Mouse (Mus musculus) heart, embryonic 16.5 days (tissue): ENCODE data around the gene Zfp668. TPM values are rescaled to one million over a fixed set of nuclear protein-coding genes. Genes with fewer than 3 reads are reported as not detected.

Experiments used
- ATAC-seq: fragments of 200-750 bp; cut with Nextera tagmentation; replicated peaks from 2 replicates; pipeline ENCODE4 v1.8.0; 2017; ENCODE audit warnings: moderate number of reproducible peaks; ENCODE audit not compliant: insufficient read depth, low FRiP score; ENCODE audit errors: extremely low read depth
- H3K27ac ChIP-seq: fragments of 300-500 bp; sonication (generic); 2 replicates; pipeline ENCODE4 v1.5.1; 2014; ENCODE audit warnings: mild to moderate bottlenecking, low read length, control low read depth, moderate library complexity
- H3K27me3 ChIP-seq: fragments of 300-500 bp; sonication (generic); 2 replicates; pipeline ENCODE4 v1.6.1; 2014; ENCODE audit warnings: low read length, mixed read lengths; ENCODE audit not compliant: control insufficient read depth, insufficient read depth
- H3K36me3 ChIP-seq: fragments of 300-500 bp; sonication (generic); 2 replicates; pipeline ENCODE4 v1.6.1; 2014; ENCODE audit not compliant: control insufficient read depth, insufficient read depth
- H3K4me1 ChIP-seq: fragments of 300-500 bp; sonication (generic); 2 replicates; pipeline ENCODE4 v1.6.1; 2014; ENCODE audit warnings: low read length, mixed read lengths; ENCODE audit not compliant: control insufficient read depth, insufficient read depth
- H3K4me2 ChIP-seq: fragments of 300-500 bp; sonication (generic); 2 replicates; pipeline ENCODE4 v1.6.1; 2014; ENCODE audit warnings: low read depth, mild to moderate bottlenecking, control low read depth, low read length
- H3K4me3 ChIP-seq: fragments of 300-500 bp; sonication (generic); 2 replicates; pipeline ENCODE4 v1.5.1; 2014; ENCODE audit warnings: mild to moderate bottlenecking, control low read depth, low read length
- H3K9ac ChIP-seq: fragments of 300-500 bp; sonication (generic); 2 replicates; pipeline ENCODE4 v1.6.1; 2014; ENCODE audit warnings: low read length, control low read depth
- H3K9me3 ChIP-seq: fragments of 300-500 bp; sonication (generic); replicated peaks from 2 replicates; pipeline ENCODE4 v1.6.1; 2016; ENCODE audit warnings: low read length; ENCODE audit not compliant: control insufficient read depth
- WGBS: fragments of 180-500 bp; shearing (Covaris S2); extraction: QIAGEN DNeasy Blood & Tissue Kit; methylation state at CpG from one replicate; pipeline ENCODE4 v1.1.7; 2014; 5-methylcytosine and 5-hydroxymethylcytosine counted together
- polyA plus RNA-seq: library from polyadenylated mRNA; unstranded; fragments of >200 nt; fragmentation: Nextera tagmentation; extraction: Ambion mirVana; gene quantifications from 2 replicates; pipeline ENCODE4 v1.2.1, GENCODE M21; 2015

Zfp668 gene
- polyA plus RNA-seq, 1 experiment from 2014 or later: 10.4 TPM

DNA sequence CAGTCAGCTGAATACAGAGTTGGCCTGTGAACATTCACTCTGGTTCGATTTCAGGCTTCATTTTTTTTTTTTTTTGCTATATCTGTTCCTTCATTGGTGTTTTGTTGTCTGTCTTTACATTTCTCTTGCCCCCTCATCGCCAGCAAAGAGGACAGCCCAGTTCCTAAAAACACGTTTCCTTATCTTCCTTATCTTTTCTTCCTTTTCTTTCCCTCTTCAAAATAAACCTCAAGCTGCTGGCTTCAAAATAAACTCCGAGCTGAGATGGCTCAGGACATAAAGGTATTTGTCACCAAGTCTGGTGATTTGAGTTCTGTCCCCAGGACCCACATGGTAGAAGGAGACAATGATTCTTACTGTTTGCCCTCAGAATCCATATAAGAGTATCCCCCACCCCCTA, 36.3 kb upstream of the Zfp668 start:
- Histone ChIP-seq H3K36me3 (peaks cover 34% of the 10 kb centered on the region), H3K4me1 (peaks cover 7% of the 10 kb centered on the region), H3K4me3 (peak overlapping the region; percentile 94), H3K9ac (peak overlapping the region; percentile 91), H3K27me3 (no peaks in the 10 kb centered on the region), H3K27ac (no peak overlapping the region; the same call in 1 of the 2 replicates), H3K4me2 (peak overlapping the region; percentile 74), H3K9me3 (no peaks in the 10 kb centered on the region)
- WGBS: 13% methylated on average over 4 of the region's 4 CpGs
- ATAC-seq: no peak

- H3K9me3 ChIP-seq: no peaks in the 10 kb centered on the region
- peak within 1 kb of the TSS; percentile 74 for H3K4me2 ChIP-seq
- H3K27ac ChIP-seq: peak within 1 kb of the TSS; percentile 83
- H3K4me3 ChIP-seq: peak within 1 kb of the TSS; percentile 94
- ATAC-seq: peak; percentile 93
- peaks cover 7% of the 10 kb centered on the region for H3K4me1 ChIP-seq
- H3K36me3 ChIP-seq: peaks cover 36% of the 10 kb centered on the region
- H3K27me3 ChIP-seq: no peaks in the 10 kb centered on the region
- 1% methylated on average over 40 of the region's 40 CpGs for WGBS
- H3K9ac ChIP-seq: peak within 1 kb of the TSS; percentile 91
Observed at GRCm38 (mm10) chr7:127912190-127912871, 35.7 kb upstream of the Zfp668 start, which contains the start of gene Kat8. Gene Kat8, plus strand, starts transcription at chr7:127912516.

GRCm38 (mm10) chr7:127908656-127909055, 32.0 kb upstream of the Zfp668 start:
- H3K4me2 ChIP-seq: no peak overlapping the region
- H3K4me3 ChIP-seq: no peak overlapping the region
- 87% methylated on average over 4 of the region's 4 CpGs for WGBS
- peaks cover 16% of the 10 kb centered on the region for H3K4me1 ChIP-seq
- no peak overlapping the region for H3K9ac ChIP-seq
- H3K36me3 ChIP-seq: peaks cover 50% of the 10 kb centered on the region
- ATAC-seq: no peak
- no peaks in the 10 kb centered on the region for H3K27me3 ChIP-seq
- no peaks in the 10 kb centered on the region for H3K9me3 ChIP-seq
- no peak overlapping the region for H3K27ac ChIP-seq

DNA sequence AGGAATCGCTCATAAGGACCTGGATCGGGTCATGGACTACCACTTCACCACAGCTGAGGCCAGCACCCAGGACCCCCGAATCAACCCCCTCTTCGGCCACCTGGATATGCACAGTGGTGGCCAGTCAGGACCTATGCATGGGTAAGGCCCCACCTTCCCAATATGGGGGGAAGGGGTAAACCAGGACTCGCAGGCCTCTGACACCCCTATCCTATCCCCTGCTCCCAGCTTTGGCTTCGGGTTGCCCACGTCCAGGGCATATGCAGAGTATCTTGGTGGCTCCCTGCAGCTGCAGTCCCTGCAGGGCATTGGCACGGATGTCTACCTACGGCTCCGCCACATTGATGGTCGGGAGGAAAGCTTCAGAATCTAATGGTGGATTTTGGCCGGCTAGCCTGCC, 31.3 kb upstream of the Zfp668 start:
- 94% methylated on average over 12 of the region's 12 CpGs for WGBS
- H3K4me2 ChIP-seq: no peak overlapping the region
- peaks cover 50% of the 10 kb centered on the region for H3K36me3 ChIP-seq
- no peak overlapping the region for H3K4me3 ChIP-seq
- H3K27me3 ChIP-seq: no peaks in the 10 kb centered on the region
- no peak overlapping the region for H3K9ac ChIP-seq
- H3K9me3 ChIP-seq: no peaks in the 10 kb centered on the region
- no peak for ATAC-seq
- no peak overlapping the region for H3K27ac ChIP-seq
- peaks cover 12% of the 10 kb centered on the region for H3K4me1 ChIP-seq

- Histone ChIP-seq H3K27me3 (no peaks in the 10 kb centered on the region), H3K9me3 (no peaks in the 10 kb centered on the region), H3K4me1 (peaks cover 8% of the 10 kb centered on the region), H3K4me3 (peak within 1 kb of the TSS; percentile 91), H3K4me2 (peak within 1 kb of the TSS; percentile 73), H3K27ac (peak within 1 kb of the TSS; percentile 84), H3K36me3 (peaks cover 41% of the 10 kb centered on the region), H3K9ac (peak within 1 kb of the TSS; percentile 95)
- WGBS: 5% methylated on average over 38 of the region's 38 CpGs
- ATAC-seq: peak; percentile 90
Observed at GRCm38 (mm10) chr7:127903971-127904796, 27.6 kb upstream of the Zfp668 start, which contains the start of gene Bckdk. Gene Bckdk, plus strand, starts transcription at chr7:127904082.

GRCm38 (mm10) chr7:127901772-127902171, 25.1 kb upstream of the Zfp668 start:
- H3K27me3 ChIP-seq: no peaks in the 10 kb centered on the region
- no peak overlapping the region for H3K4me3 ChIP-seq
- WGBS: 62% methylated on average over 2 of the region's 2 CpGs
- no peaks in the 10 kb centered on the region for H3K9me3 ChIP-seq
- H3K36me3 ChIP-seq: peaks cover 17% of the 10 kb centered on the region
- H3K27ac ChIP-seq: no peak overlapping the region
- H3K9ac ChIP-seq: no peak overlapping the region
- ATAC-seq: no peak
- no peak overlapping the region for H3K4me2 ChIP-seq
- H3K4me1 ChIP-seq: peaks cover 8% of the 10 kb centered on the region

DNA sequence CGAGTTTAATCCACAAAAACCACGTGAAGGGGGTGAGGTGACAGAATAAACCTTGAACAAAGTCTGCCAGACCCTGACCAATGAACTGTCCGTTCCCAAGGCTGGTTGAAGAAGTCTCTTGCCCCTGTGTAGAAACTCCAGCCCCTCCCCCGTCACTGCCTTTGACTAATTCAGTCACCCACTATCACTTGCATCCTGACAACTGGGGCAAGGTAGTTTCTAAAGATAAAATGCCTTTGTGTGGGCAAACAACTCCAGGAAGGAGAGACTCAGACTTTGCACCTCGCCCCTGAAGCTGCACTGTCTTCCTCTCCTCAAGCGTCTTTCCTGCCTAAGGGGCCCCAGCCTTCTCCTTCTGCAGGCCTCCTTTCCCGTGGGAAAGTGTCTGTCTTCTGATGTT, 23.4 kb upstream of the Zfp668 start:
- ATAC-seq: no peak
- H3K9ac ChIP-seq: no peak overlapping the region
- H3K36me3 ChIP-seq: no peaks in the 10 kb centered on the region; the same call in 1 of the 2 replicates
- H3K4me3 ChIP-seq: no peak overlapping the region
- H3K4me2 ChIP-seq: no peak overlapping the region
- H3K27ac ChIP-seq: no peak overlapping the region
- H3K27me3 ChIP-seq: no peaks in the 10 kb centered on the region
- WGBS: 21% methylated on average over 7 of the region's 7 CpGs
- H3K4me1 ChIP-seq: peaks cover 5% of the 10 kb centered on the region
- no peaks in the 10 kb centered on the region for H3K9me3 ChIP-seq

- H3K4me3 ChIP-seq: no peak overlapping the region
Observed at GRCm38 (mm10) chr7:127898179-127898956, 21.7 kb upstream of the Zfp668 start.

More at GRCm38 (mm10) chr7:127898179-127898956, 21.7 kb upstream of the Zfp668 start:
- Histone ChIP-seq H3K9ac (no peak overlapping the region), H3K27me3 (no peaks in the 10 kb centered on the region), H3K4me1 (peaks cover 8% of the 10 kb centered on the region), H3K36me3 (no peaks in the 10 kb centered on the region), H3K4me2 (no peak overlapping the region), H3K27ac (no peak overlapping the region), H3K9me3 (no peaks in the 10 kb centered on the region)
- 35% methylated on average over 10 of the region's 10 CpGs for WGBS
- no peak for ATAC-seq
